Mouse (Mus musculus) spleen, adult 2 months (tissue): Measurements from ENCODE around the gene Prss34. TPM values are rescaled to one million over a fixed set of nuclear protein-coding genes. Genes with fewer than 3 reads are reported as not detected.

Experiments
- DNase-seq, 2 experiments: peaks; one replicate each; pipeline versions ENCODE4 v3.0.0 to v3.0.0-alpha.2; 2012 to 2021; ENCODE audit warnings: low spot score in 2 of 2, low read depth in 1 of 2
- H3K27ac ChIP-seq: fragments of 200-500 bp; 2 replicates; pipeline ENCODE4 v1.5.1; 2012; ENCODE audit warnings: low read length, inconsistent platforms; ENCODE audit not compliant: insufficient read depth
- H3K27me3 ChIP-seq: fragments of 200-500 bp; 2 replicates; pipeline ENCODE4 v1.6.1; 2012; ENCODE audit warnings: mild to moderate bottlenecking, moderate library complexity, low read length, inconsistent platforms; ENCODE audit not compliant: control insufficient read depth, insufficient read depth
- H3K36me3 ChIP-seq: fragments of 200-500 bp; 2 replicates; pipeline ENCODE4 v1.6.1; 2012; ENCODE audit warnings: mild to moderate bottlenecking, low read length, inconsistent platforms; ENCODE audit not compliant: control insufficient read depth, insufficient read depth
- H3K4me1 ChIP-seq: fragments of 200-500 bp; 2 replicates; pipeline ENCODE4 v1.6.1; 2011; ENCODE audit warnings: inconsistent platforms; ENCODE audit not compliant: control insufficient read depth, insufficient read depth, insufficient read length
- H3K4me3 ChIP-seq: fragments of 200-500 bp; 2 replicates; pipeline ENCODE4 v1.5.1; 2011; ENCODE audit warnings: mild to moderate bottlenecking, inconsistent platforms; ENCODE audit not compliant: insufficient read depth, insufficient read length; ENCODE audit errors: extremely low read depth
- CTCF ChIP-seq: fragments of 200-500 bp; IDR thresholded peaks from 2 replicates; pipeline ENCODE4 v1.5.1; 2011; ENCODE audit warnings: mild to moderate bottlenecking, inconsistent platforms; ENCODE audit not compliant: insufficient read depth, insufficient read length, insufficient replicate concordance; ENCODE audit errors: extremely low read depth
- POLR2A ChIP-seq: fragments of 200-500 bp; IDR thresholded peaks from 2 replicates; pipeline ENCODE4 v1.6.1; 2011; ENCODE audit warnings: low read depth, low read length, inconsistent platforms
- WGBS: fragments of 180-500 bp; shearing (Covaris S2); methylation state at CpG from one replicate; pipeline ENCODE4 v1.1.7; 2018; 5-methylcytosine and 5-hydroxymethylcytosine counted together
- polyA plus RNA-seq: library from polyadenylated mRNA; depleted of rRNA; stranded (reverse); fragments of >200 nt; gene quantifications from 2 replicates; pipeline ENCODE4 v1.2.3, GENCODE M21; 2012; rRNA removed

Prss34 gene
- polyA plus RNA-seq, 1 experiment = 2.5 TPM

- no peak overlapping the region for H3K4me3 ChIP-seq
- no peak for DNase-seq
- H3K4me1 ChIP-seq = no peaks in the 10 kb centered on the region
- H3K36me3 ChIP-seq = no peaks in the 10 kb centered on the region
- WGBS = 84% methylated on average over 6 of the region's 6 CpGs
- TF ChIP-seq POLR2A (no peak), CTCF (no peak)
- H3K27me3 ChIP-seq = no peaks in the 10 kb centered on the region
- H3K27ac ChIP-seq = no peak overlapping the region
Observed at GRCm38 (mm10) chr17:25340003-25340402, 41.8 kb downstream of the Prss34 start.

GRCm38 (mm10) chr17:25341490-25341889, 43.3 kb downstream of the Prss34 start:
- Histone ChIP-seq H3K4me3 (no peak overlapping the region), H3K27me3 (no peaks in the 10 kb centered on the region), H3K36me3 (no peaks in the 10 kb centered on the region), H3K27ac (no peak overlapping the region), H3K4me1 (no peaks in the 10 kb centered on the region)
- no peak for DNase-seq
- 53% methylated on average over 3 of the region's 3 CpGs for WGBS
- no peak for TF ChIP-seq POLR2A
- no peak for TF ChIP-seq CTCF

- no peak within 1 kb of the TSS for H3K4me3 ChIP-seq
- no peak for DNase-seq
- no peaks in the 10 kb centered on the region for H3K36me3 ChIP-seq
- H3K4me1 ChIP-seq = no peaks in the 10 kb centered on the region
- no peaks in the 10 kb centered on the region for H3K27me3 ChIP-seq
- H3K27ac ChIP-seq = no peak within 1 kb of the TSS
- TF ChIP-seq CTCF = no peak
- TF ChIP-seq POLR2A = no peak
- WGBS = 77% methylated on average over 4 of the region's 4 CpGs
Observed at GRCm38 (mm10) chr17:25345462-25345861, 47.3 kb downstream of the Prss34 start, which contains the start of gene Tpsab1. Gene Tpsab1, minus strand, starts transcription at chr17:25345562.

Other genes with a start within 250 kb of the Prss34 start
- 37.6 and 46.7 TPM in 2 replicates for gene Tmem204, start 214.8 kb upstream of the Prss34 start, polyA plus RNA-seq
- gene Telo2, start 182.4 kb upstream of the Prss34 start, polyA plus RNA-seq = 20.7 and 22.6 TPM in 2 replicates
- not detected in 2 replicates for gene Ptx4, start 177.6 kb upstream of the Prss34 start, polyA plus RNA-seq
- gene Clcn7, start 165.0 kb upstream of the Prss34 start, polyA plus RNA-seq = 27.0 and 29.9 TPM in 2 replicates
- 0.04 TPM in 1 of 2 replicates, not detected in the other for gene Ccdc154, start 135.9 kb upstream of the Prss34 start, polyA plus RNA-seq
- gene Gm38655, start 122.9 kb upstream of the Prss34 start, polyA plus RNA-seq = not detected in 2 replicates
- 9.1 and 10.0 TPM in 2 replicates for gene BC003965, start 113.8 kb upstream of the Prss34 start, polyA plus RNA-seq
- gene Unkl, start 110.0 kb upstream of the Prss34 start, polyA plus RNA-seq = 30.4 and 32.0 TPM in 2 replicates
- 22.4 and 25.6 TPM in 2 replicates for gene Gnptg, start 58.3 kb upstream of the Prss34 start, polyA plus RNA-seq
- 13.1 and 15.7 TPM in 2 replicates for gene Tsr3, start 58.2 kb upstream of the Prss34 start, polyA plus RNA-seq
- gene Baiap3, start 42.0 kb upstream of the Prss34 start, polyA plus RNA-seq = 23.1 and 23.8 TPM in 2 replicates
- gene Ube2i, start 23.8 kb upstream of the Prss34 start, polyA plus RNA-seq = 95.2 and 102 TPM in 2 replicates
- gene Prss28, start 10.3 kb downstream of the Prss34 start, polyA plus RNA-seq = not detected in 2 replicates
- gene Prss29, start 20.3 kb downstream of the Prss34 start, polyA plus RNA-seq = 0.26 and 0.32 TPM in 2 replicates
- 0.11 TPM in 1 of 2 replicates, not detected in the other for gene Tpsab1, start 47.2 kb downstream of the Prss34 start, polyA plus RNA-seq
- 1.2 and 1.6 TPM in 2 replicates for gene Tpsb2, start 67.9 kb downstream of the Prss34 start, polyA plus RNA-seq
- gene Tpsg1, start 70.9 kb downstream of the Prss34 start, polyA plus RNA-seq = 0.09 TPM in 1 of 2 replicates, not detected in the other
- gene Cacna1h, start 135.4 kb downstream of the Prss34 start, polyA plus RNA-seq = 11.6 and 14.4 TPM in 2 replicates
- 0.06 TPM in 1 of 2 replicates, not detected in the other for gene Tekt4, start 156.2 kb downstream of the Prss34 start, polyA plus RNA-seq
- not detected in 2 replicates for gene Sstr5, start 198.9 kb downstream of the Prss34 start, polyA plus RNA-seq